Mouse (Mus musculus): ENCODE data around the gene Eef2. TPM values are rescaled to one million over a fixed set of nuclear protein-coding genes. Genes with fewer than 3 reads are reported as not detected.

Gene Eef2
- polyA plus RNA-seq (2015; fragmentation: Nextera tagmentation; extraction: Ambion mirVana) = 563 and 597 TPM in 2 replicates

GRCm38 (mm10) chr10:81176466-81177271 lies at the start of gene Eef2:
Eef2 (plus strand) TSS chr10:81176631.
- WGBS = under 1% methylated on average over 77 of the region's 77 CpGs
- H3K27me3 ChIP-seq = no peaks in the 10 kb centered on the region
- H3K36me3 ChIP-seq = peaks cover 43% of the 10 kb centered on the region
- H3K9ac ChIP-seq = peak within 1 kb of the TSS; percentile 91
- peak; percentile 87 for ATAC-seq (replicated peaks; ENCODE audit: low FRiP score)
- peaks cover 73% of the 10 kb centered on the region for H3K4me1 ChIP-seq
- H3K4me3 ChIP-seq (replicated peaks) = peak within 1 kb of the TSS; percentile 80
- peak within 1 kb of the TSS; percentile 92 for H3K27ac ChIP-seq
- peak within 1 kb of the TSS; percentile 83 for H3K4me2 ChIP-seq
- H3K9me3 ChIP-seq (replicated peaks) = no peaks in the 10 kb centered on the region

DNA sequence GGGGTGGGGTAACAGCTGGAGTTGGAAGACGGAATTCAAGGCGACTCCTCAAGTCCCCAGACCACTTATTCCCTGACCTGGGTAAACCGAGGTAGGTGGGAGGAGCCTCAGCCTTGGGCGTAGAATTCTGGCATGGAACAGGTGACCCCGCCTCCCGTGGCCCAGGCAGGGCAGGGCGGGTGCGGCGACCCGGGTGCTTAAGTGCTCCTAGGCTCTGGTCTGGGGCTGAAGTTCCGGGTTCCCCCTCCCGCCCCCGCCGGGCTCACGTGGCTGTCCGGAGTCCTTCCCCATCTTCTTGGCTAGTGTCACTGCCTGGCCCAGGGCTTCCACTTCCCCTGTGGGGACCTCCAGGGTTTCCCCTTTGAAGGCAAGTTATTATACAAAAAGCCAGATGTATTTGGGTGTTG lies 42.2 kb upstream of the Eef2 start:
- Histone ChIP-seq H3K9ac (0 out of 2 replicates have a peak overlapping the region, but pooled peaks have one; percentile 14), H3K4me2 (peak overlapping the region; percentile 90), H3K9me3 (replicated peaks) (no peaks in the 10 kb centered on the region), H3K4me1 (peaks cover 43% of the 10 kb centered on the region), H3K27ac (peak overlapping the region; percentile 48; the same call in 1 of the 2 replicates), H3K4me3 (replicated peaks) (peak overlapping the region; percentile 81), H3K36me3 (no peaks in the 10 kb centered on the region), H3K27me3 (peaks cover 18% of the 10 kb centered on the region)
- WGBS = 1% methylated on average over 16 of the region's 16 CpGs
- no peak for ATAC-seq (replicated peaks; ENCODE audit: low FRiP score)

- H3K9ac ChIP-seq = peak within 1 kb of the TSS; percentile 97
- no peaks in the 10 kb centered on the region for H3K9me3 ChIP-seq (replicated peaks)
- 3% methylated on average over 41 of the region's 41 CpGs for WGBS
- H3K27me3 ChIP-seq = peaks cover 15% of the 10 kb centered on the region
- no peak for ATAC-seq (replicated peaks; ENCODE audit: low FRiP score)
- peak within 1 kb of the TSS; percentile 81 for H3K4me3 ChIP-seq (replicated peaks)
- H3K4me2 ChIP-seq = peak within 1 kb of the TSS; percentile 90
- H3K4me1 ChIP-seq = peaks cover 44% of the 10 kb centered on the region
- peak within 1 kb of the TSS; percentile 99 for H3K27ac ChIP-seq
- no peaks in the 10 kb centered on the region for H3K36me3 ChIP-seq
Observed at GRCm38 (mm10) chr10:81134966-81135681, 41.3 kb upstream of the Eef2 start, which contains the start of gene Zbtb7a. Zbtb7a (plus strand) TSS chr10:81135220.

DNA sequence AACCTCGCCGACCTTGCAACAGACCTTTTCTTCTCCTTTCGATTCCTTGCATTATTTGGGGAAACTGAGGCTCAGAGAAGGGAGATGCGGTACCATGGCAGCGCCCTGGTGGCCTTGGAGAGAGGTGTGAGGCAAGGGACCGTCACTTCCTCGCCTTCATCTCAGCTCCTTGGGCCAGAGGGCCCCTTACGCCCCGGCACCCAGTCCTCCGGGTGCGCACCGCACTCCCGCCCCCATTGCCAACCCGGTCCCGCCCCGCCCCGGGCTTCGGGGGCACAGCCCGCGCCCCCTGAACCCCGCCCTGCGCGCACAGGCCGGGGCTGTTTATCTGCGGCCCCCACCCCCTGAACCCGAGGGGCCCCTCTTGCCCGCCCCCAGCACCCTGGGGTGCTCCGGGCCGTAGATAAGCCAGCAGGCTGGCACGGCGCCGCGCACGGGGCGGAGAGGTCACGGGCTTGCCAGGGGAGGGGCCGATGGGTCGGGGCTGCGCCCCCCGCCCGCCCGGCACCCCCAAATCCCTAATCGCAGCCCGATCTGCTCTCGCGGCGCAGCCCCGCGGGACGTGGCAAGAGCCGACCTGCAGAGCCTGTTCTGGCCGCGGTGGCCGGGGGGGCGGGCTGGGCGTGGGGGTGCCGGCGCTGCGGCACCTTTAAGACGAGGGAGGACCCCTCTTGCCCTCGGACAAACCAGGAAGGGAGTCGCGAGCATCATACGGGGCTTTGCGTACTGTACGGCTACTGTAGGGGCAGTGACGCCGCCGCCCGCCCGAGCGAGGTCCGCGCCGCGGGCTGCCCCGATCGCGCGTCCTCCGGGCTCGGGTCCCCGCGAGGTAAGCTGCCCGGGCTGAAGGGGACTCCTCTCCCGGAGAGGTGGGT lies 40.4 kb upstream of the Eef2 start:
- Histone ChIP-seq H3K4me1 (peaks cover 53% of the 10 kb centered on the region), H3K27me3 (peaks cover 15% of the 10 kb centered on the region), H3K4me2 (peak overlapping the region; percentile 90), H3K4me3 (replicated peaks) (peak overlapping the region; percentile 81), H3K9me3 (replicated peaks) (no peaks in the 10 kb centered on the region), H3K36me3 (no peaks in the 10 kb centered on the region), H3K27ac (peak overlapping the region; percentile 99), H3K9ac (peak overlapping the region; percentile 97)
- peak; percentile 4; the same call in 1 of the 2 replicates for ATAC-seq (replicated peaks; ENCODE audit: low FRiP score)
- whole genome bisulfite sequencing = under 1% methylated on average over 83 of the region's 86 CpGs

GRCm38 (mm10) chr10:81136706-81137231 lies 39.7 kb upstream of the Eef2 start:
- H3K9me3 ChIP-seq (replicated peaks) = no peaks in the 10 kb centered on the region
- H3K36me3 ChIP-seq = peaks cover 4% of the 10 kb centered on the region; the same call in 1 of the 2 replicates
- peaks cover 60% of the 10 kb centered on the region for H3K4me1 ChIP-seq
- peak overlapping the region; percentile 99 for H3K27ac ChIP-seq
- H3K4me3 ChIP-seq (replicated peaks) = peak overlapping the region; percentile 81
- ATAC-seq (replicated peaks; ENCODE audit: low FRiP score) = peak; percentile 13
- H3K27me3 ChIP-seq = peaks cover 15% of the 10 kb centered on the region
- WGBS = 2% methylated on average over 49 of the region's 50 CpGs
- H3K4me2 ChIP-seq = peak overlapping the region; percentile 90
- H3K9ac ChIP-seq = peak overlapping the region; percentile 97

- peak; percentile 92 for ATAC-seq (replicated peaks; ENCODE audit: low FRiP score)
- Histone ChIP-seq H3K27ac (peak overlapping the region; percentile 99), H3K9me3 (replicated peaks) (no peaks in the 10 kb centered on the region), H3K9ac (peak overlapping the region; percentile 87), H3K4me2 (peak overlapping the region; percentile 94), H3K27me3 (peaks cover 15% of the 10 kb centered on the region), H3K36me3 (peaks cover 4% of the 10 kb centered on the region; the same call in 1 of the 2 replicates), H3K4me1 (peaks cover 67% of the 10 kb centered on the region), H3K4me3 (replicated peaks) (peak overlapping the region; percentile 81)
- WGBS = under 1% methylated on average over 85 of the region's 89 CpGs
Observed at GRCm38 (mm10) chr10:81137252-81138130, 38.9 kb upstream of the Eef2 start.

DNA sequence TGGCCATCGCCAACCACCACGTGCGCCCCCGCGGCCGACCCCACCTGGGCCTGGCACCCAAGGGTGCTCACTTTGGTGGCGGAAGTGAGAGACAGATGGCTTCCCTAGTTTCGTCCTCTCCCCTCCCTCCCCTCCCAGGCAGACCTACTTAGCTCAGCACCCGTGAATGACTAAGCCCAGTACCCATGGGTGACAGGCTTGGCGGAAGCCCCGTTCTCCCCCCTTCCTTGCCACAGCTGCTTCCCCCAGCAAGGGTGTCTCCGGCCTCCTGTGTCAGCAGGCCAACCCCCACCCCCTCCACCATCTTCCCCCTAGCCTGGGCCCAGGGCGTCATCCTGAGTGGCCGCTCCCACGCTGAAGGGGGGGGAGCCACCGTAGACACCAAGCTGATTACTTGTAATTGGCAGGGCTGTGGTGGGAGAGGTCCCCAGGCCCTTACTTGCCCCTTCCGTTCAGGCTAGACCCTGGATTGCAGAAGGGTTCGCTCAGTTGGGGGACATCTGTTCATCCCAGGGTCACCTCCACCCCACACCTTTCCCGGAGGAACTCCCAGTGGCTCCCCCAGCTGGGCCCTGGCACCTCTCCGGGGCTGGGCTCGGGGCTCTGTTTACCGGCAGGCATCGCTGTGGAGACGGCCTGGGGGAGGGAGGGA lies 38.2 kb upstream of the Eef2 start:
- ATAC-seq (replicated peaks; ENCODE audit: low FRiP score) = no peak
- H3K4me1 ChIP-seq = peaks cover 67% of the 10 kb centered on the region
- WGBS = 0% methylated on average over 21 of the region's 24 CpGs

DNA sequence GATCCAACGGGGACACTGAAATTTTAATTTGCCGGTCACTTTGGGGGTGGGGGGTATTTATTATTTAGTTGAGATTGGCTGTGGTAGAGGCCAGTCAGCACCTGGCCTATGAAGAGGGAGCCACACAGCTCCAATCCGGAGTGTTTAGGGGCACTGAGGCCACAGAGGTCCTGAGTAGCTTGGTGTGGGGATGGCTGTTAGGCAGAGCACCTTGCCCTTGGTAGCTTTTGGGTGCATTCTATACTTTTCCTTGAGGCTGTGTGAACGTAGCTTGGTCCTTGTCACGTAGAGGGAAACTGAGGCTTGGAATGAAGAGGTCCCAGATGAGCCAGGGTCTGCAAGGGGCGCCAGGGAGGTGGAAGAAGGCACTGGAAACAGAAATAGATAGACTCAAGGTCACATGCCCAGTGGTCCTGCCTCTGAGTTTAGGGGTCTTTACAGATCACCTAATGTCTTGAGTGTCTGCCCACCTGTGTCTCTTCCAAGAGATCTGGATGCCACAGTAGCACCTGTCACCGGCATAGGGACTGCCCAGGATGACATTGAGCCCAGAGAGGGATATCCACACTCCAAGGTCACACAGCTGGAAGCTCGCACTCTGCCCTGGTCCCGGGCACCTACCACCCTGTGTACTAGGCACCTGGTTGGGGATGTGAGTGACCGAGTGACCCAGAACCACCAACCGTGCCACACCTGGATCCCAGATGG lies 37.5 kb upstream of the Eef2 start:
- H3K4me2 ChIP-seq = peak overlapping the region; percentile 94
- 53% methylated on average over 11 of the region's 11 CpGs for WGBS
- H3K9me3 ChIP-seq (replicated peaks) = no peaks in the 10 kb centered on the region
- peaks cover 15% of the 10 kb centered on the region for H3K36me3 ChIP-seq
- ATAC-seq (replicated peaks; ENCODE audit: low FRiP score) = no peak
- H3K27ac ChIP-seq = peak overlapping the region; percentile 92
- H3K4me1 ChIP-seq = peaks cover 65% of the 10 kb centered on the region
- H3K27me3 ChIP-seq = peaks cover 13% of the 10 kb centered on the region
- H3K4me3 ChIP-seq (replicated peaks) = peak overlapping the region; percentile 81
- peak overlapping the region; percentile 87 for H3K9ac ChIP-seq

More for the DNA sequence above, 38.2 kb upstream of the Eef2 start:
- H3K27ac ChIP-seq = peak overlapping the region; percentile 92
- H3K36me3 ChIP-seq = peaks cover 7% of the 10 kb centered on the region; the same call in 1 of the 2 replicates
- no peaks in the 10 kb centered on the region for H3K9me3 ChIP-seq (replicated peaks)
- H3K4me3 ChIP-seq (replicated peaks) = peak overlapping the region; percentile 81
- peaks cover 15% of the 10 kb centered on the region for H3K27me3 ChIP-seq
- peak overlapping the region; percentile 87 for H3K9ac ChIP-seq
- H3K4me2 ChIP-seq = peak overlapping the region; percentile 94

GRCm38 (mm10) chr10:81139529-81139846 lies 36.9 kb upstream of the Eef2 start:
- WGBS = 65% methylated on average over 4 of the region's 4 CpGs
- Histone ChIP-seq H3K27ac (peak overlapping the region; percentile 92), H3K4me2 (peak overlapping the region; percentile 94), H3K9me3 (replicated peaks) (no peaks in the 10 kb centered on the region), H3K9ac (peak overlapping the region; percentile 87; the same call in 1 of the 2 replicates), H3K4me1 (peaks cover 60% of the 10 kb centered on the region), H3K36me3 (peaks cover 20% of the 10 kb centered on the region), H3K27me3 (peaks cover 8% of the 10 kb centered on the region), H3K4me3 (replicated peaks) (peak overlapping the region; percentile 81)
- ATAC-seq (replicated peaks; ENCODE audit: low FRiP score) = no peak
